Mouse (Mus musculus): ENCODE measurements around the gene Rad54l2. TPM values are rescaled to one million over a fixed set of nuclear protein-coding genes. Genes with fewer than 3 reads are reported as not detected.

Rad54l2 gene
- polyA plus RNA-seq (2016; fragmentation: Nextera tagmentation; extraction: Ambion mirVana): 11.0 and 12.6 TPM in 2 replicates

DNA sequence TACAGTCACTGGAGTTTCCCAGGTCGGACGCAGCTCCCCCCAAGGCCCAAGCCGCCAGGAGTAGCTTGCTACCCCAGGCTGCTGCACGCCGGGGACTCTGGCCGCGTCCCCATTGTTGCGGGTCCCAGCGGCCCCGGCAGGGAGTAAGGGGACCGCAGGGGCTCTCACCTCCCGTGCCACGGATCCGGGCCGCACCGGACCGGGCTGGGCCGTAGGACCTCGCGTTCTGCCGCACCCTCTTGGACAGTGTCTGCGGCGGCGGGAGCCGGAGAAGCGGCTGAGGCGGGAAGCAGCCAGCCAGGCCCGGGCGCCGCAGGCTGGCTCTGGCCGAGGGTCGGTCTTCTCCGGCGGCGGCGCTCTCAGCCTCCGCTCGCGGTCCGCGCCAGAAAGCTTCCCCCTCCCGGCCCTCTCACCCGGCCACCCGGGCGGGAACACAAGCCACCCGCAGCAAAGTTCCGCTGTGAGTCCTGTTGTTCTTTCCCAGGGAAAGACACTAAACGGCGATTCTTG, at the start of gene Rad54l2:
Gene Rad54l2 (minus strand): TSS at position 383 of the 510 bp plus-strand sequence.
- no peaks in the 10 kb centered on the region for H3K9me3 ChIP-seq (replicated peaks)
- H3K4me1 ChIP-seq: peaks cover 13% of the 10 kb centered on the region
- DNase-seq (ENCODE audit: low spot score): peak; percentile 94
- H3K36me3 ChIP-seq: no peaks in the 10 kb centered on the region
- under 1% methylated on average over 49 of the region's 49 CpGs for WGBS
- no peaks in the 10 kb centered on the region for H3K27me3 ChIP-seq (ENCODE audit: low read depth, poor library complexity, severe bottlenecking)
- peak within 1 kb of the TSS; percentile 98 for H3K4me3 ChIP-seq
- peak within 1 kb of the TSS; percentile 98 for H3K27ac ChIP-seq

DNA sequence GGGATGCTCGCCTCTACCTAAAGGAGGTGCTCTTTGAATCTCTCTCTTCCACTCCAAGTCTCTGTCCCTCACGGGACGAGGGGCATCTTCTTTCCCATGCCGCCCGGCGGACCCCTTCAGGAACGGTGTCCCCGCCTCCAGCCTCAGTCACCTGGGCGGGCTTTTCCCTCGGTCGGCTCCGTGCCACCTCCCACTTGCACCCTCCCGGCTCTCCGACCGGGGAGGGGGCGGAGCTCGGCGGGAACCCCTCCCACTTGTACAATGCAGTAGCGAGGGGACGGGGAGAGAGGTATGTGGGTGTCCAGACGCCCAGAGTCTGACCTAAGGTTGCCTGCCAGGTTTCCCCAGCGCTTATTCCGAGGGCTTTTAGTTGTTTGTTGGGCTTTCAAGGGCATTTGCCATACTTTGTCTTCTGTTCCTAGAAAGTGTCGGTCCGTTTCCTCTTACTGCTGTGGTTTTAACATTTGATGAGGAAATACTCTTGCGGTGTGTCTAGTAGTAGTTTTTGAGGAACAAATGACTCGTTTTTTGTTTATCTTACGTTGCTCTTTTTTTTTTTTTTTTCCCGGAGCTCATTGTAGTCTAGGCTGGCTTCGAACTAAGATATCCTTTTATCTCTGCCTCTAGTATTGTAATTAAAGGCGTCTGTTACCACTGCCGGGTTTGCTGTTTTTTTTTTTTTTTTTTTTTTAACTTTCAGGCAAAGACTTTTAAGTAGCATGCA, 33.5 kb upstream of the Rad54l2 start:
- H3K36me3 ChIP-seq: peaks cover 5% of the 10 kb centered on the region; the same call in 1 of the 2 replicates
- H3K4me3 ChIP-seq: peak overlapping the region; percentile 87
- peak overlapping the region; percentile 94 for H3K27ac ChIP-seq
- no peaks in the 10 kb centered on the region for H3K9me3 ChIP-seq (replicated peaks)
- peak; percentile 89 for DNase-seq (ENCODE audit: low spot score)
- no peaks in the 10 kb centered on the region for H3K27me3 ChIP-seq (ENCODE audit: low read depth, poor library complexity, severe bottlenecking)
- WGBS: 4% methylated on average over 32 of the region's 32 CpGs
- H3K4me1 ChIP-seq: no peaks in the 10 kb centered on the region

DNA sequence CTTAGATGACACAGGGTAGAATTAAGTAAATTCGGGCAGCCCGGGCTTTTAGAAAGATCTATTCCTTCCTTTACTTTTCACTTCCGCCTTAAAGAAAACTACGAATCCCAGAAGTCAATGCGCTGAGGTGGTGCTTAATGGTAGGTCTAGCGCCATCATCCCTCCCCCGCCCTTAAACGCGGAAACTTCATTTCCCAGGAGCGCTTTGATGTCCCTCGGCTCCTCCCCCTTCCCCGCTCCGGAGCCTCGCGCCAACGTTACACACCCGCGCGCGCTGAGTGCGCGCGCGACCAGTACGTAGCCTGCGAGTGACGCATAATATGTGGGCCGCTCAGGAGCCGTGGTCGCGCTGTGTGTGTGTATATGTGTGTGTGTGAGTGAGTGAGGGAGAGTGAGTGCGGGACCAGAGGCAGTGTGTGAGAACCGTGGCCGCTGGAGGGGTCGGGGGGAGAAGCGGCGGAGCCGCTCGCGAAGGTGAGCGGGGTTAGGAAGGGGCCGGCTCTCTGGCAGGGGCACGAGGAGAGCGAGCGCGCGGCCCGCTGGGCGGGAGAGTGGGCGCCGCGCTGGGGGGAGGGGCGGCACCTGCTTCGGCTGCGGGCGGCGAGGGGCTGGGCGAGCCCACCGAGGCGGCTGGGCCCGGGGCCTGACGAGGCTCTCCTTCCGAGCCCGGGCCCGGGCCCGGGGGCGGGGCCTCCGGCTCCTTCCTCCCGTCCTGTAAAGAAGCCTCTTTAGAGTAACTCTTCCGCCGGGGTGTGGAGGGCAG, 32.8 kb upstream of the Rad54l2 start, which contains the start of gene Dcaf1:
Gene Dcaf1 (plus strand): TSS at position 257 of the 763 bp plus-strand sequence.
- WGBS: under 1% methylated on average over 59 of the region's 71 CpGs
- H3K9me3 ChIP-seq (replicated peaks): no peaks in the 10 kb centered on the region
- H3K27ac ChIP-seq: peak within 1 kb of the TSS; percentile 94
- peaks cover 5% of the 10 kb centered on the region; the same call in 1 of the 2 replicates for H3K36me3 ChIP-seq
- DNase-seq (ENCODE audit: low spot score): peak; percentile 92
- H3K4me3 ChIP-seq: peak within 1 kb of the TSS; percentile 87
- H3K27me3 ChIP-seq (ENCODE audit: low read depth, poor library complexity, severe bottlenecking): no peaks in the 10 kb centered on the region
- no peaks in the 10 kb centered on the region for H3K4me1 ChIP-seq

DNA sequence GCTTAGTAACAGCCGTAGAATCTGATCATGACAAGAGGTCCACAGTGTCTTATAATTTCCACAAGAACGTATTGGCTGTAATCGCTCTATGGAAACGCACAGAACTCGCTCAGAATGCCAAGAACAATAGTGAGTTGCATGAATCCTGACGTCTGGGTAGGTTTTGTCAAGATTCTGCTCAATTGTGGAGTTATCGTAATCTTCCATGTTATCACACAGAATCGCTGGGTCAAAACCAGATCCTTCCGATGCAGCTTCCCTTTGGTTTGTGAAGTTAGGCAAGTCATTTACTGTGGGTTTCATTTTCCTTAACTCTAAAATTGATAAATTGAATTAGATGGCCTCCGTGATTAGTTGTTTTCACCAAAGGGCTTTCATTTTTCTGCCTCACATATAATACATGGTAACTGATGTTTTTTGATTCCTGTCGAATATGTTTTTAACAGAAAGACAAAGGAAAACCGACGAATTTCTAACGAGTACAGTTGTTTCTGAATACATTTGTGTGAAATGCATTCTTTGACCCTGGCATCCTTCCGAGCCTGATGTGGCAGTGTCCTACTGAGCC, 32.1 kb upstream of the Rad54l2 start:
- WGBS: 59% methylated on average over 15 of the region's 15 CpGs

DNA sequence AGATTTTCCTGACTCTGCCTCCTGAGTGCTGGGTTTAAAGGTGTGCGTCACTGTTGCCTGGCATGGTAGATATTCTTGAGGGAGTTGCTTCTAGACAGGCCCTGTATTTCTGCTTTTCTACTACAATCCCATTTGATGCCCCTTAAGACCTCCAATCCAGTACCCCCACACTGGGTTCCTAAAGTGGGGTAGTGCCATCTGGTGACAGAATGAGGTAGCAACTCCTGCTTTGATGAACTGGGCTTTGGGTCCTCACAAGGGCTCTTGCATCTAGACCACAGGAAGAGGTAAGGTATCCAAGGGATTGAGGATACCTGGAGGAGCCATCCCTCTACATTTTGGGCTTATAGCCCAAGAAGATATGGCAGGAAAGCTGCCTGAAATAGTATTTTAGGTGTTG, 30.2 kb upstream of the Rad54l2 start:
- Histone ChIP-seq H3K9me3 (replicated peaks) (no peaks in the 10 kb centered on the region), H3K27me3 (ENCODE audit: low read depth, poor library complexity, severe bottlenecking) (no peaks in the 10 kb centered on the region), H3K36me3 (no peaks in the 10 kb centered on the region), H3K4me3 (no peak overlapping the region), H3K4me1 (no peaks in the 10 kb centered on the region), H3K27ac (no peak overlapping the region)
- DNase-seq (ENCODE audit: low spot score): no peak
- 92% methylated on average over 1 of the region's 1 CpGs for WGBS

More for the DNA sequence above, 32.1 kb upstream of the Rad54l2 start:
- peak overlapping the region; percentile 87 for H3K4me3 ChIP-seq
- H3K36me3 ChIP-seq: peaks cover 5% of the 10 kb centered on the region; the same call in 1 of the 2 replicates
- H3K4me1 ChIP-seq: no peaks in the 10 kb centered on the region
- peak overlapping the region; percentile 94 for H3K27ac ChIP-seq
- no peaks in the 10 kb centered on the region for H3K27me3 ChIP-seq (ENCODE audit: low read depth, poor library complexity, severe bottlenecking)
- no peak for DNase-seq (ENCODE audit: low spot score)
- no peaks in the 10 kb centered on the region for H3K9me3 ChIP-seq (replicated peaks)

DNA sequence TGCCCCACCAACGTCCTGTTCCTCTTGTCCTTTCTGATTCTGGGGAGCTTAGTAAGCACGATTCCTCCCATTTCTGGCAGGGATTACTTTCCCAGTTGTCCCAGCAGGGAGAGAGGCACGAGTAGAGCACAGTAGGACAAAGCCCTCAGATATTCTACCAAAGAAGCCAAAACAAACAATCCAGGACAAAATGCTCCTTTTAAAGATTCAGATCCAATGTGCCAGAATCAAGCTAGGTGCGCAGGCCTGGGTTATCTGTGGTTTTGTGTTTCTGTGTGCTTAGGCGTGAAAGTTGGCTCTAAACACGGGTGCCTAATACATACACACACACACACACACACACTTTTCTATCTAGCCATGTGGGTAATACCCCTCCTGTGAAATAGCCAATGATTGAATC, 29.2 kb upstream of the Rad54l2 start:
- no peaks in the 10 kb centered on the region for H3K9me3 ChIP-seq (replicated peaks)
- WGBS: 76% methylated on average over 6 of the region's 6 CpGs
- H3K27me3 ChIP-seq (ENCODE audit: low read depth, poor library complexity, severe bottlenecking): no peaks in the 10 kb centered on the region
- no peaks in the 10 kb centered on the region for H3K36me3 ChIP-seq
- H3K27ac ChIP-seq: no peak overlapping the region
- H3K4me1 ChIP-seq: no peaks in the 10 kb centered on the region
- no peak overlapping the region for H3K4me3 ChIP-seq
- DNase-seq (ENCODE audit: low spot score): no peak

DNA sequence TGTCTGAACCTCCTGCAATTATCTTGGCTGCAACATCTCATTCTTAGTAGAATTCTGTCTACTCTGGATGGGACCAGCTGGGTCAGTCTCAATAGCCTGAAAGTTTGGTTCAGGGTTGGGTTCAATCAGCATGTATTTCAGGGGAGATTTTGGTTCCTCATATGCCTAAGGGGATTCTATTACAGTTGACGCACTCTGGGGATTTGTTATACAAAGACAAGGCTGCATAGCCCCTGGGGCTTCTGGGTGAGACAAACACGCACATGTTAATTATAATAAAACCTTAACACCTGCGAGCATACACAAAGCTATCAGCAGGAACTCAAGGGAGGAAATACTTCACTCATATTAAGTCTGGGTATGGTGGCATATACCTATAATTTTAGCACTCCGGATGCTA, 17.5 kb upstream of the Rad54l2 start:
- no peak overlapping the region for H3K4me3 ChIP-seq
- no peaks in the 10 kb centered on the region for H3K27me3 ChIP-seq (ENCODE audit: low read depth, poor library complexity, severe bottlenecking)
- WGBS: 79% methylated on average over 4 of the region's 4 CpGs
- H3K36me3 ChIP-seq: no peaks in the 10 kb centered on the region
- H3K9me3 ChIP-seq (replicated peaks): no peaks in the 10 kb centered on the region
- no peak overlapping the region for H3K27ac ChIP-seq
- H3K4me1 ChIP-seq: no peaks in the 10 kb centered on the region
- no peak for DNase-seq (ENCODE audit: low spot score)

DNA sequence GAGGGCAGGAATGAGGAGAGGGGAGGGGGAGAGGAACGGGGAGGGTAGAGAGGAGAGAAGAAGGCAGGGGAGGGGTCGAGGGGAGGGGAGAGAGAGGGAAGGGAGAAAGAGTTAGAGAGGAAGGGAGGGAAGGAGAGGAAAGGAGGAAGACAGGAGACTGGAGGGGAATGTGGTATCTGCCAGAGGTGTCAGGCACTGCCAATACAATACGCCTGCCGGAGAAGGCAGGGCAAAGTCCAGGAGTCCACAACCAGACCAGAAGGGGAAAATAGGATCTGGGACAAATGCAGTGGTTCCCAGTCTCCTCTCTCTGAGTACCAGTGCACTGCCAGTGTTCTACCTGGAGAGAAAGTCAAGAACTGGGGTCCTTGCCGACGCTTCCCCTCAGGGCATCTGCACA, 1.8 kb upstream of the Rad54l2 start:
- Histone ChIP-seq H3K27me3 (ENCODE audit: low read depth, poor library complexity, severe bottlenecking) (no peaks in the 10 kb centered on the region), H3K4me1 (peaks cover 13% of the 10 kb centered on the region), H3K27ac (no peak overlapping the region), H3K36me3 (no peaks in the 10 kb centered on the region), H3K4me3 (no peak overlapping the region), H3K9me3 (replicated peaks) (no peaks in the 10 kb centered on the region)
- WGBS: 65% methylated on average over 6 of the region's 6 CpGs
- DNase-seq (ENCODE audit: low spot score): no peak

DNA sequence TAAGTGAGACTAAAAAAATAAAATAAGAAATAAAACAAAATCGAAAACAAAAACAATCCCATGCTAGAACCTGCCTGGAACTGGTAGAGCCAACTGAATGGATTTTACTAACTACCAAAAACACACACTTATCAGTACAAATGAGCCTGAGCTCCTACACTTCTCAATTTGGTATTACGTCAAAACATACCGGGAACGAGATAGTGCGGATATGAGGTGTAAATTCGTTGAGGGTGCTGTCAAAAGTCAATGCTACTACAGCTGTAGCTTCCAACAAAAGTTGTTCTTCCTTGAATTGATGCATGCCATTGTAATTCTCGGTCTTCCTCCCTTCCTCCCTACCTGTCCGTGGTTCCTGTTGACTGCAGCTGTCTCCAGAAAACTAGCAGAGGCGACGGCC, 369 bp upstream of the Rad54l2 start:
- Histone ChIP-seq H3K27ac (peak overlapping the region; percentile 98), H3K4me1 (peaks cover 13% of the 10 kb centered on the region), H3K9me3 (replicated peaks) (no peaks in the 10 kb centered on the region), H3K4me3 (peak overlapping the region; percentile 98), H3K36me3 (no peaks in the 10 kb centered on the region), H3K27me3 (ENCODE audit: low read depth, poor library complexity, severe bottlenecking) (no peaks in the 10 kb centered on the region)
- WGBS: 21% methylated on average over 10 of the region's 10 CpGs
- DNase-seq (ENCODE audit: low spot score): peak; percentile 32

DNA sequence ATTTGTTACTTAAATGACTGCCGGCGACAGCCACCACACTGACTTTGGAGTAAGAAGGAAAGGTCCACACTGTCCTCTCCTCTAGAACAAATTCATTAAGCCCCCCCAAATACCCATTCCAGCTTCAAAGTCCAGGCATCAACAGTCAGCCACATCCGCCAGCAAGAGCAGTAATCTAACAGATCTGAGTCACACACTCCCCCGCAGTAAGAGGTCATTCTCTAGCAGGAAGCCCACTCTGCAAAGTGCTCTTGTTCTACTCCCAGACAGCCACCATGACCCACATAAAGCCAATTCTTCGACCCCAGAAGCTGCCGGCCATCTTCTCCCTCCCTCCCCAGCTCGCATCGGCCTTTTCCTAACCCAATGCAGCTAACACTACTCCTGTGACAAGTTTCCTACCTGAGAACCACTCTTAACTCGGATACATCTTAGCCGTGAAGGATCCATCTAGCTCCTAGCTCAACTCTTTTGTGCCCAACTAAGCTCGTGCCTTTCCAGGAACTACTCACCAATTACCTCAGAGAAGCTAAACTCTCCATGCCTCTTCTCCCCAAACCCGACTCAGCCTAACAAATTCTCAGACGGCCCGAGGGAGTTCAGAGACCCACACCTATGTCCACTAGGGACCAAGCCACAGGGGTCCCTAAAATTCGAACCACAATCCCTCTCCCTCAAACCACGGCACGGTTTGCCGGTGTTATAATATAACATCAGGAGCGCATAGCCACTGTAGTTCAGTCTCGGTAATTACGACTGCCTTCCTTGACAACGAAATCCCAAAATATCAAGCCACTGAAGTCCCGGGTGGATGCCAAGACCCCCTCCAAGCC, 799 bp downstream of the Rad54l2 start:
- Histone ChIP-seq H3K4me1 (peaks cover 13% of the 10 kb centered on the region), H3K27me3 (ENCODE audit: low read depth, poor library complexity, severe bottlenecking) (no peaks in the 10 kb centered on the region), H3K36me3 (no peaks in the 10 kb centered on the region), H3K9me3 (replicated peaks) (no peaks in the 10 kb centered on the region), H3K27ac (peak overlapping the region; percentile 98), H3K4me3 (peak overlapping the region; percentile 98)
- WGBS: 8% methylated on average over 23 of the region's 23 CpGs
- DNase-seq (ENCODE audit: low spot score): peak; percentile 59

DNA sequence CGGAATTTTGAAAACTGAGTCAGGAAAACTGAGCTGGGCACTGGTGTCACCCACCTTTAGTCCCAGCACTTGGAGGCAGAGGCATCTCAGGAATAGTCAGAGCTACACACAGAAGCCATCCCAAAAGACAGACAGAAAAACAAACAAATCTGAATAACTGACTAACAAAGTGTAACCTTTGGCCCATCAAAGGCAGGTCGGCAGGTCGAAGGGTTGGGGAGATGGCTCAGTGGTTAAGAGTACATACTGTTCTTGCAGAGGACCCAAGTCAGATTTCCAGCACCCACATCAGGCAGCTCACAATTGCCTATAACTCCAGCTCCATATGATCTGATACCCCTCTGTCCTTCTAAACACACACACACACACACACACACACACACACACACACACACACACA, 3.8 kb downstream of the Rad54l2 start:
- H3K4me1 ChIP-seq: peaks cover 13% of the 10 kb centered on the region
- no peaks in the 10 kb centered on the region for H3K27me3 ChIP-seq (ENCODE audit: low read depth, poor library complexity, severe bottlenecking)
- H3K4me3 ChIP-seq: no peak overlapping the region
- 82% methylated on average over 3 of the region's 3 CpGs for WGBS
- H3K27ac ChIP-seq: no peak overlapping the region
- H3K36me3 ChIP-seq: no peaks in the 10 kb centered on the region
- H3K9me3 ChIP-seq (replicated peaks): no peaks in the 10 kb centered on the region
- DNase-seq (ENCODE audit: low spot score): no peak

DNA sequence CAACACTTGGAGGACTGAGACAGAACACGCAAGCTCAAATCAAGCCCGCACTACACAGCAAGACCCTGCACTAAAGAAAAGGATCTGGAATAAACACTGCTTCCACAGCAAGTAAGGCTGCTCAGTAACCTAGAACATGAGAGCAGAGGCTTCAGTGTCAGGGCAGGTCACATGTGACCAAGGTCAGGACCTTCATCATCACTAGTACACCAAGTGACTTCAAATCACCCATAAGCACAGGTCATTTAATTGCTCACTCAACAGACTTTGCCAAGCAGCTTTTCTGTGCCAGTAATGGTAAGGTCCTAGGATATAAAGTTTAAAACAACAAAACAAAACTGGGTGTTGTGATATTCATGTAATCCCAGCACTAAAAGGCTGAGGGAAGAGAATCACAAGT, 5.4 kb downstream of the Rad54l2 start:
- no peak for DNase-seq (ENCODE audit: low spot score)

More for the DNA sequence above, 5.4 kb downstream of the Rad54l2 start:
- WGBS: 97% methylated on average over 2 of the region's 2 CpGs
- Histone ChIP-seq H3K4me3 (no peak overlapping the region), H3K9me3 (replicated peaks) (no peaks in the 10 kb centered on the region), H3K36me3 (0 out of 2 replicates have a peak, but pooled peaks cover 2% of the 10 kb centered on the region), H3K27ac (no peak overlapping the region), H3K4me1 (peaks cover 16% of the 10 kb centered on the region), H3K27me3 (ENCODE audit: low read depth, poor library complexity, severe bottlenecking) (no peaks in the 10 kb centered on the region)

Measured in limb, embryonic 10.5 days (tissue).